Mouse (Mus musculus): ENCODE measurements around the gene Pipox. TPM values are rescaled to one million over a fixed set of nuclear protein-coding genes. Genes with fewer than 3 reads are reported as not detected.

The Pipox gene
- polyA plus RNA-seq, 1 experiment from 2014 or later = 48.9 TPM

DNA sequence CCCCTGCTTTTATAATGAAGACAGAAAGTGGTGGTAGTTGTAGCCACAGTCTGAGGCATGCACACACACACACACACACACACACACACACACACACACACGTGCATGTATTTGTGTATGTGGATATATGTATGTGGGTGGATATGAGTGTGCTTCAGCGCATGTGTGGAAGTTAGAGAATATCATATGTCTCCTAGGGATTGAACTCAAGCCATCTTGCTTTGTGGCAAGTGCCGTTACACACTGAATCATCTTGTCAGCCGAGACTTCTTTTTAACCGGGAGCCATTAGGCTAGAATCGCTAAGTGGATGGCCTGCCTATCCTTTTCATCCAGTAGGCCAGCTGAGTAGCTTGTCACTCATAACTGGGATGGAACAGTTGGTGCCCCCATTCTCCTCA is 36.8 kb downstream of the Pipox start:
- Histone ChIP-seq H3K4me2 (ENCODE audit: low read depth, low read length) (no peak overlapping the region), H3K4me3 (ENCODE audit: low read depth, low read length) (no peak overlapping the region), H3K9ac (replicated peaks) (no peak overlapping the region), H3K27ac (ENCODE audit: low read depth) (no peak overlapping the region), H3K4me1 (ENCODE audit: insufficient read depth) (no peaks in the 10 kb centered on the region), H3K27me3 (ENCODE audit: insufficient read depth, low read length) (no peaks in the 10 kb centered on the region), H3K36me3 (replicated peaks; ENCODE audit: insufficient read depth, low read length) (peaks cover 68% of the 10 kb centered on the region), H3K9me3 (ENCODE audit: low read length) (no peaks in the 10 kb centered on the region)
- DNase-seq = no peak
- no peak for TF ChIP-seq EP300 (IDR thresholded peaks at IDR 0.05; ENCODE audit: low read depth)
- TF ChIP-seq CTCF (IDR thresholded peaks at IDR 0.05; ENCODE audit: low read depth) = no peak
- WGBS (ENCODE audit: insufficient replicate concordance) = 90% methylated on average over 6 of the region's 6 CpGs
- no peak for ATAC-seq

DNA sequence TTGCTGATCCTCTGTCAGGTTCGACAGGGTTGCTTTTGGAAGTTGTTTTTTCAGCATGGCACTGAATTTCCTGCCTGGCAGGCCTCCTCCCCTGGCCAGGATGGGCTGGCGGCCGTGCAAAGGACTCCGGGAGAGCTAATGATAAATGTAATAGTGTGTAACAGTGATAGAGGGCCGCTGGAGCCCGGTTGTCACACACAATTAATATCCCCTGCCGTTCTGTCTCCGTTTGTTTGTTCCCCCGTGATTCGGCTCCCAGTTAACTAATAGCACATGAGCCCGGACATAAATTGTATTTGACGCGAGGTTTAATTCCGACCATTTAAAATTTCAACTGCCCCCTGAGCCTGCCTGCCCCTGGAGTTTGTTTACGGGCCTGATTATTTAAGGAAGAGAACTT is 38.5 kb downstream of the Pipox start:
- no peaks in the 10 kb centered on the region for H3K27me3 ChIP-seq (ENCODE audit: insufficient read depth, low read length)
- ATAC-seq = no peak
- no peak overlapping the region for H3K27ac ChIP-seq (ENCODE audit: low read depth)
- H3K4me1 ChIP-seq (ENCODE audit: insufficient read depth) = no peaks in the 10 kb centered on the region
- H3K36me3 ChIP-seq (replicated peaks; ENCODE audit: insufficient read depth, low read length) = peaks cover 69% of the 10 kb centered on the region
- 77% methylated on average over 15 of the region's 15 CpGs for WGBS (ENCODE audit: insufficient replicate concordance)
- DNase-seq = no peak
- H3K4me3 ChIP-seq (ENCODE audit: low read depth, low read length) = no peak overlapping the region
- no peak for TF ChIP-seq CTCF (IDR thresholded peaks at IDR 0.05; ENCODE audit: low read depth)
- TF ChIP-seq EP300 (IDR thresholded peaks at IDR 0.05; ENCODE audit: low read depth) = no peak
- no peak overlapping the region for H3K9ac ChIP-seq (replicated peaks)
- no peaks in the 10 kb centered on the region for H3K9me3 ChIP-seq (ENCODE audit: low read length)
- no peak overlapping the region for H3K4me2 ChIP-seq (ENCODE audit: low read depth, low read length)

DNA sequence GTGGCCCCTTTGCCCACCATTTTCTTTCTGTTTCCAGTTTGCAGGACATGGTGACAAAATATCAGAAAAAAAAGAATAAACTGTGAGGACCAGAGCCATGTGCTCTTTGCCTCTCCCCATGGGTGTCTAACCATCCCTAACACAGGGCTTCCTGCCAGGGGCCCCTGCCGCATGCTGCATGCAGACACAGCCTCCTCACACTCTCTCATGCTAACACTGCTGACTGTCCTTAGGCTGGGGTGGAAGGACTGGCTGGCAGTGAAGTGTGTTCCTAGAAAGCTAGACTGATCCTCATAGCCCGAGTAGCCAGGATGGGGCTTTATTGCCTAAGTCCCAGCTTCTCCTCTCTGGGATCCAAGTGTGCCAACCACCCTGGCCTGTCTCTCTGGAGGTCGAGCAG is 39.3 kb downstream of the Pipox start:
- H3K36me3 ChIP-seq (replicated peaks; ENCODE audit: insufficient read depth, low read length) = peaks cover 71% of the 10 kb centered on the region

DNA sequence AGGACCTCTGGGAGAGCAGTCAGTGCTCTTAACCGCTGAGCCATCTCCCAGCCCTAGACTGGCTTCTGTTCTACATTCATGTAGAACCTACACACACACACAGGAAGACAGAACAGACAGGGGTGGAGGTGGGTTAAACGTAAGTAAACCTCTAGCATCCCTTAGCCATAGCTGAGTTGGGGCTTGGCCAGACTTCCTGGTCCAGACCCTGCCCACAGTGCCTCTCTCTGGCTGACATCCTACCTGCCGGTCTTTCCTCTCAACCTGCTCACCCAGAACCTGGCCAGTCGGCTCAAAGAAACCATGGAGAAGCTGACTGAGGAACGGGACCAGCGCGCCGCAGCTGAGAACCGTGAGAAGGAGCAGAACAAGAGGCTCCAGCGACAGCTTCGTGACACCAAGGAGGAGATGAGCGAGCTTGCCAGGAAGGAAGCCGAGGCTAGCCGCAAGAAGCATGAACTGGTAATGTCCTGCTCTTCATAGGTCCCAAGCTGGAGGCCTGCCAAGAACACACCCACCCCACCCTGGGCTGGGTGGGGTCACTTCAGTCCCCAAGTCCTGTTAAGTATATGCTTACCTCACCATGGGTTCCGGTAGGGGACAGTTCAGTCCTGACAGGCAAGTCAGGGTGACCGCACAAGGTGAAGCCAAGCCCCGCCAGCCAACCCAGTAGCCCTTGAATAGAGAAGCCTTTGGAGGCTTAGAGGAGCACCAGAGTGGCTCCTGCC is 40.8 kb downstream of the Pipox start:
- Histone ChIP-seq H3K4me3 (ENCODE audit: low read depth, low read length) (no peak overlapping the region), H3K4me1 (ENCODE audit: insufficient read depth) (no peaks in the 10 kb centered on the region), H3K36me3 (replicated peaks; ENCODE audit: insufficient read depth, low read length) (peaks cover 75% of the 10 kb centered on the region), H3K9me3 (ENCODE audit: low read length) (no peaks in the 10 kb centered on the region), H3K27me3 (ENCODE audit: insufficient read depth, low read length) (no peaks in the 10 kb centered on the region), H3K4me2 (ENCODE audit: low read depth, low read length) (no peak overlapping the region), H3K27ac (ENCODE audit: low read depth) (no peak overlapping the region), H3K9ac (replicated peaks) (no peak overlapping the region)
- ATAC-seq (no peak), DNase-seq (no peak)
- WGBS (ENCODE audit: insufficient replicate concordance) = 84% methylated on average over 17 of the region's 17 CpGs
- TF ChIP-seq EP300 (IDR thresholded peaks at IDR 0.05; ENCODE audit: low read depth) (no peak), CTCF (IDR thresholded peaks at IDR 0.05; ENCODE audit: low read depth) (no peak)

More for the DNA sequence above, 39.3 kb downstream of the Pipox start:
- Histone ChIP-seq H3K27ac (ENCODE audit: low read depth) (no peak overlapping the region), H3K4me2 (ENCODE audit: low read depth, low read length) (no peak overlapping the region), H3K4me3 (ENCODE audit: low read depth, low read length) (no peak overlapping the region), H3K27me3 (ENCODE audit: insufficient read depth, low read length) (no peaks in the 10 kb centered on the region), H3K9me3 (ENCODE audit: low read length) (no peaks in the 10 kb centered on the region), H3K9ac (replicated peaks) (no peak overlapping the region), H3K4me1 (ENCODE audit: insufficient read depth) (no peaks in the 10 kb centered on the region)
- 65% methylated on average over 3 of the region's 3 CpGs for WGBS (ENCODE audit: insufficient replicate concordance)
- TF ChIP-seq EP300 (IDR thresholded peaks at IDR 0.05; ENCODE audit: low read depth) (no peak), CTCF (IDR thresholded peaks at IDR 0.05; ENCODE audit: low read depth) (no peak)
- no peak for DNase-seq
- no peak for ATAC-seq

DNA sequence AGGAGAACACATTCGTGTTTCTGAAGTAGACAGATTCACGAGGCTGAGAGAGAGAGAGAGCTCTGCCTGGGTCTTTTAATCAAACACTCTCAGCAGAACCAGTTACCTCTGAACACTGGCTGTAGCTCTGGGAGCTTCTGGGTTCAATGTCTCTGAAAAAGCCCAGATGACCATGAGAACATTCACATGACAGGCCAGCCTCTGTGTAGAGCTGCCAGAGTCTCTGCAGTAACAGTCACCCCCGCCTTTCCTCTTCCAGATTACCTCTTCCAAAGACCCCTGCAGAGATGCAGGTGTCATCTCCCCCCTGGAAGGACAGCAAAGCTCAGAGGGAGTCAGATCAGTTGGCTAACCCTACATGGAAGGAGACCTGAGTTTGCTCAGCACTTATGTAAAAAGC is 41.7 kb downstream of the Pipox start:
- WGBS (ENCODE audit: insufficient replicate concordance) = 72% methylated on average over 3 of the region's 3 CpGs
- no peak for DNase-seq
- Histone ChIP-seq H3K4me3 (ENCODE audit: low read depth, low read length) (no peak overlapping the region), H3K9ac (replicated peaks) (no peak overlapping the region), H3K4me1 (ENCODE audit: insufficient read depth) (no peaks in the 10 kb centered on the region), H3K27me3 (ENCODE audit: insufficient read depth, low read length) (no peaks in the 10 kb centered on the region), H3K36me3 (replicated peaks; ENCODE audit: insufficient read depth, low read length) (peaks cover 75% of the 10 kb centered on the region), H3K4me2 (ENCODE audit: low read depth, low read length) (no peak overlapping the region), H3K9me3 (ENCODE audit: low read length) (no peaks in the 10 kb centered on the region), H3K27ac (ENCODE audit: low read depth) (no peak overlapping the region)
- TF ChIP-seq CTCF (IDR thresholded peaks at IDR 0.05; ENCODE audit: low read depth) (no peak), EP300 (IDR thresholded peaks at IDR 0.05; ENCODE audit: low read depth) (no peak)
- no peak for ATAC-seq

DNA sequence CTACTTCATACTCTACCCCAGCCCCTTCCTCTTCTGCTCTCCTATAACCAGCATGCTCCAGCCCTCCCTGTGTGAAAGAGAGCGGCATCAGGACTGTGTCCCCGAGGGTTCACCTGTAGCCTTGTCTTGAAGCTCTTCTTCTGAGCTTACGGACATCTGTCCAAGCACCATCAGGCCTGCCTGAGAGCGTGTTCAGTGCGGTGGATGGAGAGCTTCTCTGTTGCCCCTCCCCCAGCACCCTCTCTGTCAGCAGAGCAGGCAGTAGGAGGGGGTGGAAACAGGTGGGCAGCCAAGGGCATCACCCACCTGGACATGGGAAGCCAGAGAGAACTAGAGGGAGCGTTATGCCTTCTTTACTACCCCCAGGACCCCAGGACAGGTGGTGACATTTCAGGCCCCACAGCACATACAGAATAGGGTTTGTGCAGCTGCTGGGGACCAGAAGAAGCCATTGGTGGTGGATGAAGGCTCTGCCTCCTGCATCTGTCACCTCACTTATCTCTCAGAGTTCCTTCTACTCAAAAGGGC is 42.3 kb downstream of the Pipox start:
- H3K27ac ChIP-seq (ENCODE audit: low read depth) = no peak overlapping the region
- 84% methylated on average over 6 of the region's 6 CpGs for WGBS (ENCODE audit: insufficient replicate concordance)
- no peak overlapping the region for H3K9ac ChIP-seq (replicated peaks)
- no peak overlapping the region for H3K4me3 ChIP-seq (ENCODE audit: low read depth, low read length)
- no peak overlapping the region for H3K4me2 ChIP-seq (ENCODE audit: low read depth, low read length)
- ATAC-seq = no peak
- H3K4me1 ChIP-seq (ENCODE audit: insufficient read depth) = no peaks in the 10 kb centered on the region
- no peaks in the 10 kb centered on the region for H3K9me3 ChIP-seq (ENCODE audit: low read length)
- DNase-seq = no peak
- TF ChIP-seq EP300 (IDR thresholded peaks at IDR 0.05; ENCODE audit: low read depth) (no peak), CTCF (IDR thresholded peaks at IDR 0.05; ENCODE audit: low read depth) (no peak)
- H3K36me3 ChIP-seq (replicated peaks; ENCODE audit: insufficient read depth, low read length) = peaks cover 79% of the 10 kb centered on the region
- H3K27me3 ChIP-seq (ENCODE audit: insufficient read depth, low read length) = no peaks in the 10 kb centered on the region
